Mouse (Mus musculus): ENCODE results near the gene Bmp10. TPM values are rescaled to one million over a fixed set of nuclear protein-coding genes. Genes with fewer than 3 reads are reported as not detected.

Bmp10 gene
- total RNA-seq (2014; rRNA removed) (not detected in 2 replicates), polyA plus RNA-seq (2015; fragmentation: Nextera tagmentation; extraction: Ambion mirVana) (not detected in 2 replicates)

GRCm38 (mm10) chr6:87428487-87429044 lies at the start of gene Bmp10:
TSS of gene Bmp10 (plus strand) at chr6:87428994.
- Histone ChIP-seq H3K27me3 (ENCODE audit: insufficient read depth, low read length) (no peaks in the 10 kb centered on the region), H3K4me3 (ENCODE audit: low read depth, low read length) (no peak within 1 kb of the TSS), H3K27ac (ENCODE audit: low read depth, low read length) (no peak within 1 kb of the TSS), H3K4me2 (ENCODE audit: low read depth, low read length, poor library complexity, severe bottlenecking) (no peak within 1 kb of the TSS), H3K4me1 (ENCODE audit: insufficient read depth, low read length) (no peaks in the 10 kb centered on the region), H3K9ac (replicated peaks; ENCODE audit: low read length, poor library complexity, severe bottlenecking) (no peak within 1 kb of the TSS), H3K36me3 (ENCODE audit: insufficient read depth, low read length) (no peaks in the 10 kb centered on the region), H3K9me3 (ENCODE audit: low read length) (no peaks in the 10 kb centered on the region)
- DNase-seq (ENCODE audit: low spot score) (no peak), ATAC-seq (ENCODE audit: low FRiP score) (no peak)
- TF ChIP-seq CTCF (IDR thresholded peaks at IDR 0.05): no peak
- 78% methylated on average over 7 of the region's 7 CpGs for WGBS

GRCm38 (mm10) chr6:87383926-87384691 lies 44.7 kb upstream of the Bmp10 start:
- H3K27me3 ChIP-seq (ENCODE audit: insufficient read depth, low read length): no peaks in the 10 kb centered on the region
- WGBS: 7% methylated on average over 24 of the region's 24 CpGs
- no peaks in the 10 kb centered on the region for H3K36me3 ChIP-seq (ENCODE audit: insufficient read depth, low read length)
- TF ChIP-seq CTCF (IDR thresholded peaks at IDR 0.05): peak; percentile 76
- peak overlapping the region; percentile 36 for H3K4me3 ChIP-seq (ENCODE audit: low read depth, low read length)
- DNase-seq (ENCODE audit: low spot score): peak; percentile 62
- no peak overlapping the region for H3K27ac ChIP-seq (ENCODE audit: low read depth, low read length)
- no peaks in the 10 kb centered on the region for H3K4me1 ChIP-seq (ENCODE audit: insufficient read depth, low read length)
- ATAC-seq (ENCODE audit: low FRiP score): peak; percentile 73
- H3K9ac ChIP-seq (replicated peaks; ENCODE audit: low read length, poor library complexity, severe bottlenecking): peak overlapping the region; percentile 46
- H3K9me3 ChIP-seq (ENCODE audit: low read length): no peaks in the 10 kb centered on the region
- peak overlapping the region; percentile 59 for H3K4me2 ChIP-seq (ENCODE audit: low read depth, low read length, poor library complexity, severe bottlenecking)

GRCm38 (mm10) chr6:87384761-87385160 lies 44.0 kb upstream of the Bmp10 start:
- Histone ChIP-seq H3K4me2 (ENCODE audit: low read depth, low read length, poor library complexity, severe bottlenecking) (peak overlapping the region; percentile 59), H3K4me1 (ENCODE audit: insufficient read depth, low read length) (no peaks in the 10 kb centered on the region), H3K27ac (ENCODE audit: low read depth, low read length) (no peak overlapping the region), H3K27me3 (ENCODE audit: insufficient read depth, low read length) (no peaks in the 10 kb centered on the region), H3K36me3 (ENCODE audit: insufficient read depth, low read length) (no peaks in the 10 kb centered on the region), H3K9me3 (ENCODE audit: low read length) (no peaks in the 10 kb centered on the region), H3K4me3 (ENCODE audit: low read depth, low read length) (peak overlapping the region; percentile 36), H3K9ac (replicated peaks; ENCODE audit: low read length, poor library complexity, severe bottlenecking) (no peak overlapping the region)
- WGBS: 58% methylated on average over 6 of the region's 6 CpGs
- TF ChIP-seq CTCF (IDR thresholded peaks at IDR 0.05): no peak
- no peak for ATAC-seq (ENCODE audit: low FRiP score)
- DNase-seq (ENCODE audit: low spot score): no peak

- no peaks in the 10 kb centered on the region for H3K9me3 ChIP-seq (ENCODE audit: low read length)
- H3K27me3 ChIP-seq (ENCODE audit: insufficient read depth, low read length): no peaks in the 10 kb centered on the region
- no peak overlapping the region for H3K4me2 ChIP-seq (ENCODE audit: low read depth, low read length, poor library complexity, severe bottlenecking)
- ATAC-seq (ENCODE audit: low FRiP score): no peak
- DNase-seq (ENCODE audit: low spot score): peak; percentile 91
- peak; percentile 98 for TF ChIP-seq CTCF (IDR thresholded peaks at IDR 0.05)
- H3K36me3 ChIP-seq (ENCODE audit: insufficient read depth, low read length): no peaks in the 10 kb centered on the region
- no peaks in the 10 kb centered on the region for H3K4me1 ChIP-seq (ENCODE audit: insufficient read depth, low read length)
- 10% methylated on average over 7 of the region's 7 CpGs for WGBS
- H3K9ac ChIP-seq (replicated peaks; ENCODE audit: low read length, poor library complexity, severe bottlenecking): no peak overlapping the region
- no peak overlapping the region for H3K27ac ChIP-seq (ENCODE audit: low read depth, low read length)
- H3K4me3 ChIP-seq (ENCODE audit: low read depth, low read length): no peak overlapping the region
Observed at GRCm38 (mm10) chr6:87386203-87386602, 42.6 kb upstream of the Bmp10 start.

GRCm38 (mm10) chr6:87386681-87387080 lies 42.1 kb upstream of the Bmp10 start:
- Histone ChIP-seq H3K4me3 (ENCODE audit: low read depth, low read length) (no peak overlapping the region), H3K9ac (replicated peaks; ENCODE audit: low read length, poor library complexity, severe bottlenecking) (no peak overlapping the region), H3K9me3 (ENCODE audit: low read length) (no peaks in the 10 kb centered on the region), H3K27me3 (ENCODE audit: insufficient read depth, low read length) (no peaks in the 10 kb centered on the region), H3K27ac (ENCODE audit: low read depth, low read length) (no peak overlapping the region), H3K4me1 (ENCODE audit: insufficient read depth, low read length) (no peaks in the 10 kb centered on the region), H3K36me3 (ENCODE audit: insufficient read depth, low read length) (no peaks in the 10 kb centered on the region), H3K4me2 (ENCODE audit: low read depth, low read length, poor library complexity, severe bottlenecking) (no peak overlapping the region)
- ATAC-seq (ENCODE audit: low FRiP score): no peak
- 82% methylated on average over 10 of the region's 10 CpGs for WGBS
- no peak for TF ChIP-seq CTCF (IDR thresholded peaks at IDR 0.05)
- no peak for DNase-seq (ENCODE audit: low spot score)

- ATAC-seq (ENCODE audit: low FRiP score) (no peak), DNase-seq (ENCODE audit: low spot score) (no peak)
- no peaks in the 10 kb centered on the region for H3K27me3 ChIP-seq (ENCODE audit: insufficient read depth, low read length)
- no peak within 1 kb of the TSS for H3K4me3 ChIP-seq (ENCODE audit: low read depth, low read length)
- no peaks in the 10 kb centered on the region for H3K9me3 ChIP-seq (ENCODE audit: low read length)
- no peaks in the 10 kb centered on the region for H3K4me1 ChIP-seq (ENCODE audit: insufficient read depth, low read length)
- no peak within 1 kb of the TSS for H3K27ac ChIP-seq (ENCODE audit: low read depth, low read length)
- 73% methylated on average over 7 of the region's 7 CpGs for WGBS
- H3K9ac ChIP-seq (replicated peaks; ENCODE audit: low read length, poor library complexity, severe bottlenecking): no peak within 1 kb of the TSS
- TF ChIP-seq CTCF (IDR thresholded peaks at IDR 0.05): no peak
- H3K36me3 ChIP-seq (ENCODE audit: insufficient read depth, low read length): no peaks in the 10 kb centered on the region
- H3K4me2 ChIP-seq (ENCODE audit: low read depth, low read length, poor library complexity, severe bottlenecking): no peak within 1 kb of the TSS
Observed at GRCm38 (mm10) chr6:87388877-87389276, 39.9 kb upstream of the Bmp10 start, which contains the start of gene Gkn3. TSS of gene Gkn3 (minus strand) at chr6:87388935.
